Mouse (Mus musculus) midbrain, embryonic 10.5 days (tissue): ENCODE results near the gene Mrps25. TPM values are rescaled to one million over a fixed set of nuclear protein-coding genes. Genes with fewer than 3 reads are reported as not detected.

ENCODE experiments used
- polyA plus RNA-seq: library from polyadenylated mRNA; unstranded; fragments of >200 nt; fragmentation: Nextera tagmentation; extraction: Ambion mirVana; gene quantifications from 2 replicates; pipeline ENCODE4 v1.2.1, GENCODE M21; 2016

Gene Mrps25
- polyA plus RNA-seq, 1 experiment from 2014 or later = 105 TPM

Other genes starting within 250 kb of the Mrps25 start
- gene Fgd5, start 205.2 kb downstream of the Mrps25 start, polyA plus RNA-seq = 5.1 and 5.6 TPM in 2 replicates
- gene Nr2c2, start 92.6 kb downstream of the Mrps25 start, polyA plus RNA-seq = 18.0 and 19.0 TPM in 2 replicates
- 26.5 and 33.1 TPM in 2 replicates for gene Rbsn, start 30.9 kb upstream of the Mrps25 start, polyA plus RNA-seq
- gene Trh, start 60.6 kb upstream of the Mrps25 start, polyA plus RNA-seq = 37.6 and 43.5 TPM in 2 replicates